Mouse (Mus musculus) kidney, adult 2 months (tissue): ENCODE results near the gene Map1b.

Experiments
- CTCF ChIP-seq: fragments of 200-500 bp; conservative IDR thresholded peaks from 2 replicates; pipeline ENCODE4 v1.5.1; 2011; ENCODE audit warnings: low read depth, mild to moderate bottlenecking, control low read depth, low read length, moderate library complexity, mixed read lengths; ENCODE audit not compliant: insufficient read depth, insufficient read length
- POLR2A ChIP-seq: fragments of 200-500 bp; IDR thresholded peaks from one replicate; pipeline ENCODE4 v1.6.1; 2011; ENCODE audit warnings: low read depth, low read length, control low read depth

- TF ChIP-seq CTCF (no peak), POLR2A (no peak)
Measured at GRCm38 (mm10) chr13:99433068-99434008, 83.0 kb downstream of the Map1b start.
